Mouse (Mus musculus): Measurements from ENCODE around the gene Atp8a2. TPM values are rescaled to one million over a fixed set of nuclear protein-coding genes. Genes with fewer than 3 reads are reported as not detected.

Atp8a2 gene
- total and polyA plus RNA-seq, 2 experiments from 2014 or later = 43.0 to 81.7 TPM

DNA sequence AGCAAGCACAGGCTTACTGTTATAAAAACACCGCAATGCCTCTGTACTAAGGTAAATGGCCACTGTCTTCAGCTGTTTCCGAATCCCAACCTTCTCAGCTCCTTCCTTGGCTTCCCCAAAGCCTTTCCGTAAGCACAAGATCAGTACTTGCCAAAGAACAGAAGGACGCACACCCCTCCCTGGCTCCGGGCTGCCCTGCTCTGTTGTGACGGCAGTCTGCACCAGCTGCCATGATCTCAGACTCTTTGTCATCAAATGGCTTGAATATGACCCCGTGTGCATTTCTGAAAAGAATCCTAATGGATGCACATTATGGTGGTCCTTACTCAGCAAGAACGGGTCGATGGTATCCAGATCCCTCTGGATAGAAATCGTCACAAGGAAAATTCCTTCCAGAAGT lies 53.7 kb downstream of the Atp8a2 start:
- no peak for DNase-seq (ENCODE audit: low spot score)
- Histone ChIP-seq H3K9ac (replicated peaks; ENCODE audit: low read length, poor library complexity, severe bottlenecking) (no peak overlapping the region), H3K27ac (ENCODE audit: low read depth, low read length) (no peak overlapping the region), H3K36me3 (ENCODE audit: insufficient read depth, low read length) (no peaks in the 10 kb centered on the region), H3K4me3 (ENCODE audit: low read depth, low read length) (no peak overlapping the region), H3K27me3 (ENCODE audit: insufficient read depth, low read length) (no peaks in the 10 kb centered on the region), H3K9me3 (ENCODE audit: low read length) (no peaks in the 10 kb centered on the region), H3K4me1 (ENCODE audit: insufficient read depth, low read length) (no peaks in the 10 kb centered on the region), H3K4me2 (ENCODE audit: low read depth, low read length, poor library complexity, severe bottlenecking) (no peak overlapping the region)
- ATAC-seq (ENCODE audit: low FRiP score) = no peak
- TF ChIP-seq CTCF (IDR thresholded peaks at IDR 0.05) = no peak
- 87% methylated on average over 10 of the region's 10 CpGs for WGBS

DNA sequence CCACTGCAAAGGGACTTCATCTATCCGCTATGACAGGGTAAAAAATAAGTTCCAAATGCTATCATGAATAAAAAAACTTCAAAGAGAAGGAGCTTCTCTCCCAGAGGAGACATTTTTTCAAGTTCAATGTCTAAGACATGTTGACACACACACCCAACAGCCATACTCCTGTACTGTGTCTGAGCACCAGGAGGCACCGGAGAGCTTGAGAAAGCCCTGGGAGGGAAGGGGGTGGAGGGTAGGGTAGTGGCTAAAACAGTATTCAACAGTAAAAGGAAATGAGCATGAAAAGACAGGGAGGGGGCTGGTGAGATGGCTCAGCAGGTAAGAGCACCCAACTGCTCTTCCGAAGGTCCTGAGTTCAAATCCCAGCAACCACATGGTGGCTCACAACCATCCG lies 58.6 kb downstream of the Atp8a2 start:
- no peak overlapping the region for H3K27ac ChIP-seq (ENCODE audit: low read depth, low read length)
- TF ChIP-seq CTCF (IDR thresholded peaks at IDR 0.05) = no peak
- ATAC-seq (ENCODE audit: low FRiP score) (no peak), DNase-seq (ENCODE audit: low spot score) (no peak)
- no peaks in the 10 kb centered on the region for H3K27me3 ChIP-seq (ENCODE audit: insufficient read depth, low read length)
- no peaks in the 10 kb centered on the region for H3K9me3 ChIP-seq (ENCODE audit: low read length)
- 90% methylated on average over 3 of the region's 4 CpGs for WGBS
- H3K4me1 ChIP-seq (ENCODE audit: insufficient read depth, low read length) = no peaks in the 10 kb centered on the region
- H3K4me3 ChIP-seq (ENCODE audit: low read depth, low read length) = no peak overlapping the region
- H3K36me3 ChIP-seq (ENCODE audit: insufficient read depth, low read length) = no peaks in the 10 kb centered on the region
- H3K4me2 ChIP-seq (ENCODE audit: low read depth, low read length, poor library complexity, severe bottlenecking) = no peak overlapping the region
- H3K9ac ChIP-seq (replicated peaks; ENCODE audit: low read length, poor library complexity, severe bottlenecking) = no peak overlapping the region

DNA sequence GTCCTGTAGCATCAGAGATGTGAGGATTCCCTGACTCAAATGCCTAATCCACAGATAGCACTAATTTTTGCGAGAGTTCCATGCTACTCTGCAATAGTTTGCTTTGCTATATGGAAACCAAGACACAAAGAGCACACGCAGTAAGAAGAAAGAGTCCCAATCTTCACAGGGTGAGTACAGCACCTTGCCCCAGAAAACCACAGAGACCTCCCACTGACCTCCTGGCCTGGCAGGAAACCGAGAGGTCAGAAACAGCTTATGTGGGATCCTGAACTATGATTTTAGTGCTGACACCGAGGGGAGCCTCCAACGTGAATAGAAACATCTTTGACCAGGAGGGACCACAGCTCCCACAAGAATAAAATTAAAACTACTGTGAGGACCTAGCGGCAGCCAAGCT lies 59.2 kb downstream of the Atp8a2 start:
- Histone ChIP-seq H3K27ac (ENCODE audit: low read depth, low read length) (no peak overlapping the region), H3K36me3 (ENCODE audit: insufficient read depth, low read length) (no peaks in the 10 kb centered on the region), H3K4me3 (ENCODE audit: low read depth, low read length) (no peak overlapping the region), H3K27me3 (ENCODE audit: insufficient read depth, low read length) (no peaks in the 10 kb centered on the region), H3K4me1 (ENCODE audit: insufficient read depth, low read length) (no peaks in the 10 kb centered on the region), H3K9ac (replicated peaks; ENCODE audit: low read length, poor library complexity, severe bottlenecking) (no peak overlapping the region), H3K9me3 (ENCODE audit: low read length) (no peaks in the 10 kb centered on the region), H3K4me2 (ENCODE audit: low read depth, low read length, poor library complexity, severe bottlenecking) (no peak overlapping the region)
- ATAC-seq (ENCODE audit: low FRiP score) (no peak), DNase-seq (ENCODE audit: low spot score) (no peak)
- 83% methylated on average over 6 of the region's 6 CpGs for WGBS
- no peak for TF ChIP-seq CTCF (IDR thresholded peaks at IDR 0.05)

DNA sequence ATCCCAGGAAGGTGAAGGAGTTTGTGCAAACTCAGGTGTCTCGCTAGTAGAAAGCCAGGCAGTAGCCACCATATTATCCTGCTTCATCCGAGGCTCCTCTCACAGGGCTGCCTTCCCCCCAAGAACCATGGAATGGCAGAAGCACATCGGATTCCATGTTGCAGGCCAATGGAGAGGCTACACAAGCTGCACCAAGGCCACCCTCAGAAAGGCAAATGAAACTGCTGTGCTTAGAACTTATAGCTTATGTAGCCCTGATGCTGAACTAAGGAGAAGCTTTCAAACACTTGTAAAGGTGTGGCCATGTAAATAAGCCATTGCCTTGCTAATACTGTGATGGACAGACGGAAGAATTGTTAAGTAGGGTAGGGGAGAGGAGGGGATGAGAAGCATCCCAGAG lies 61.2 kb downstream of the Atp8a2 start:
- no peak for TF ChIP-seq CTCF (IDR thresholded peaks at IDR 0.05)
- Histone ChIP-seq H3K27me3 (ENCODE audit: insufficient read depth, low read length) (no peaks in the 10 kb centered on the region), H3K4me3 (ENCODE audit: low read depth, low read length) (no peak overlapping the region), H3K36me3 (ENCODE audit: insufficient read depth, low read length) (no peaks in the 10 kb centered on the region), H3K4me2 (ENCODE audit: low read depth, low read length, poor library complexity, severe bottlenecking) (no peak overlapping the region), H3K27ac (ENCODE audit: low read depth, low read length) (no peak overlapping the region), H3K9ac (replicated peaks; ENCODE audit: low read length, poor library complexity, severe bottlenecking) (no peak overlapping the region), H3K9me3 (ENCODE audit: low read length) (no peaks in the 10 kb centered on the region), H3K4me1 (ENCODE audit: insufficient read depth, low read length) (no peaks in the 10 kb centered on the region)
- 87% methylated on average over 4 of the region's 4 CpGs for WGBS
- ATAC-seq (ENCODE audit: low FRiP score) = no peak
- no peak for DNase-seq (ENCODE audit: low spot score)

DNA sequence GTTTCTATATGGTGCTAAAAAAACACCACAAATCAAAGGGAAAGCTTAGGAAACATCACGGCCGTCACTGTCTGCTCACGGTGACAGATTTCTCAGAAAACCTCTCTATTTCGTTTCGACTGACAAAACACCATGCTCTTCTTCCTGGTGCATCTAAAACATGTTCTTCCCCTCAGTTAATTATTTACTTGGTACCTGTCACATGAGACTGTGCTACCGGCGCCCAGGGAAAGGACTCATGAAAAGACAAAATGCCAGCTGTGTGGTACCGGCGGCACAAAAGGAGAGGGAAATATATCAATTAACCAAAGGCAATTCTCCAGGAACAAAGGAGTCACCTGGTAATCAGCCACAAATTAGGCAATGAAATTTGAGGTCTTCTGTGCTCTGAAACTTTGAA lies 62.3 kb downstream of the Atp8a2 start:
- 80% methylated on average over 9 of the region's 9 CpGs for WGBS
- ATAC-seq (ENCODE audit: low FRiP score) = no peak
- TF ChIP-seq CTCF (IDR thresholded peaks at IDR 0.05) = no peak

DNA sequence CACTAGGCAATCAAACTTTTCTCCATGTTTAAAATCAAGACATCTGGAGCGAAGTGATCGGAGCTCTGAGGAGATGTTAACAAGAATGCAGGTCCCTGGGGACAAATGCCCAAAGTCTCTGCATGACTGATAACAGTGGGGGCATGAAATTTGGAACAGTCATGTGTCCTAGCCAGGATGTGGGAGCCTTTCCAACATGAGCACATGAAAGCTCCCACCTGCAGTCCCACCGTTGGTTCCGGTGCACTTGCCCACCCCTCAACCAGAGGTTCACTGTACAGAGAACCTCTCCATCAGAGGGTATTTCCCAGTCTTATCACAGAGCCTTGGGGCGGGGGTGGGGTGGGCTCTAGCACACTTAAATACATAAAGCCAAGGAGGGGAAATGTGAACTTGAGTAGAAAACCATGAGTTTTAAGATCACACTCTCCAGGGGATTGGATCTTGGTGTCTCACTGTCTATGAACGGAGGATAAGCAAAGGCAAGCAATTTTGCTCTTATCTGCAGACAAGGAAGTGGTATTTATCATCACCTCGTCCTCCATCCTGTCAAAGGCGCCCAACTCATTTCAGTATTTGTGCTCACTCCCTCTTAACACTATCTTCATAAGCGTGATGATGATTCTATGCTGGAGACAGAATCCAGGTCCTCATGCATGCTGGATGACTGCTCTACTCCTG lies 65.6 kb downstream of the Atp8a2 start:
- no peaks in the 10 kb centered on the region for H3K9me3 ChIP-seq (ENCODE audit: low read length)
- no peak overlapping the region for H3K4me2 ChIP-seq (ENCODE audit: low read depth, low read length, poor library complexity, severe bottlenecking)
- H3K27ac ChIP-seq (ENCODE audit: low read depth, low read length) = no peak overlapping the region
- no peaks in the 10 kb centered on the region for H3K4me1 ChIP-seq (ENCODE audit: insufficient read depth, low read length)
- 85% methylated on average over 9 of the region's 9 CpGs for WGBS
- H3K36me3 ChIP-seq (ENCODE audit: insufficient read depth, low read length) = no peaks in the 10 kb centered on the region
- no peaks in the 10 kb centered on the region for H3K27me3 ChIP-seq (ENCODE audit: insufficient read depth, low read length)
- no peak overlapping the region for H3K4me3 ChIP-seq (ENCODE audit: low read depth, low read length)
- TF ChIP-seq CTCF (IDR thresholded peaks at IDR 0.05) = no peak
- ATAC-seq (ENCODE audit: low FRiP score) (no peak), DNase-seq (ENCODE audit: low spot score) (no peak)
- H3K9ac ChIP-seq (replicated peaks; ENCODE audit: low read length, poor library complexity, severe bottlenecking) = no peak overlapping the region

More for the DNA sequence above, 62.3 kb downstream of the Atp8a2 start:
- Histone ChIP-seq H3K4me3 (ENCODE audit: low read depth, low read length) (no peak overlapping the region), H3K9ac (replicated peaks; ENCODE audit: low read length, poor library complexity, severe bottlenecking) (no peak overlapping the region), H3K9me3 (ENCODE audit: low read length) (no peaks in the 10 kb centered on the region), H3K27ac (ENCODE audit: low read depth, low read length) (no peak overlapping the region), H3K27me3 (ENCODE audit: insufficient read depth, low read length) (no peaks in the 10 kb centered on the region), H3K36me3 (ENCODE audit: insufficient read depth, low read length) (no peaks in the 10 kb centered on the region), H3K4me2 (ENCODE audit: low read depth, low read length, poor library complexity, severe bottlenecking) (no peak overlapping the region), H3K4me1 (ENCODE audit: insufficient read depth, low read length) (no peaks in the 10 kb centered on the region)
- no peak for DNase-seq (ENCODE audit: low spot score)
